Mouse (Mus musculus): ENCODE results near the gene Cdh4. TPM values are rescaled to one million over a fixed set of nuclear protein-coding genes. Genes with fewer than 3 reads are reported as not detected.

Gene Cdh4
- polyA plus RNA-seq, 2 experiments: 0.07 to 0.09 TPM

GRCm38 (mm10) chr2:179713326-179713725 is 271.1 kb downstream of the Cdh4 start:
- H3K4me1 ChIP-seq (replicated peaks; ENCODE audit: control insufficient read depth in 2 of 2, insufficient read depth in 2 of 2, low read length in 1 of 2): no peaks in the 10 kb centered on the region
- no peaks in the 10 kb centered on the region for H3K27me3 ChIP-seq (ENCODE audit: control insufficient read depth, insufficient read depth, low read length)
- no peak for TF ChIP-seq CTCF (IDR thresholded peaks at IDR 0.05; ENCODE audit: low read depth)
- TF ChIP-seq EP300 (IDR thresholded peaks at IDR 0.05; ENCODE audit: low read depth): no peak
- no peaks in the 10 kb centered on the region for H3K36me3 ChIP-seq (replicated peaks; ENCODE audit: control insufficient read depth, insufficient read depth, low read depth)
- DNase-seq (ENCODE audit: low read depth in 3 of 3, low spot score in 3 of 3) (no peak), ATAC-seq (ENCODE audit: insufficient read depth) (no peak)
- H3K27ac ChIP-seq: no peak overlapping the region
- no peak overlapping the region for H3K4me2 ChIP-seq (ENCODE audit: low read depth)
- H3K9me3 ChIP-seq (ENCODE audit: control insufficient read depth, low read length): no peaks in the 10 kb centered on the region
- 37% methylated on average over 4 of the region's 4 CpGs for WGBS (ENCODE audit: insufficient replicate concordance)
- no peak overlapping the region for H3K9ac ChIP-seq (replicated peaks)
- no peak overlapping the region for H3K4me3 ChIP-seq (ENCODE audit: insufficient read depth in 1 of 2, low read depth in 2 of 2, low read length in 2 of 2)

GRCm38 (mm10) chr2:179714145-179714544 is 271.9 kb downstream of the Cdh4 start:
- WGBS (ENCODE audit: insufficient replicate concordance): 62% methylated on average over 3 of the region's 3 CpGs
- no peak overlapping the region for H3K27ac ChIP-seq
- H3K9me3 ChIP-seq (ENCODE audit: control insufficient read depth, low read length): no peaks in the 10 kb centered on the region
- H3K4me1 ChIP-seq (replicated peaks; ENCODE audit: control insufficient read depth in 2 of 2, insufficient read depth in 2 of 2, low read length in 1 of 2): no peaks in the 10 kb centered on the region
- TF ChIP-seq CTCF (IDR thresholded peaks at IDR 0.05; ENCODE audit: low read depth) (no peak), EP300 (IDR thresholded peaks at IDR 0.05; ENCODE audit: low read depth) (no peak)
- ATAC-seq (ENCODE audit: insufficient read depth): no peak
- H3K36me3 ChIP-seq (replicated peaks; ENCODE audit: control insufficient read depth, insufficient read depth, low read depth): no peaks in the 10 kb centered on the region
- H3K4me3 ChIP-seq (ENCODE audit: insufficient read depth in 1 of 2, low read depth in 2 of 2, low read length in 2 of 2): no peak overlapping the region
- H3K4me2 ChIP-seq (ENCODE audit: low read depth): no peak overlapping the region
- H3K9ac ChIP-seq (replicated peaks): no peak overlapping the region
- H3K27me3 ChIP-seq (ENCODE audit: control insufficient read depth, insufficient read depth, low read length): no peaks in the 10 kb centered on the region
- no peak for DNase-seq (ENCODE audit: low read depth in 3 of 3, low spot score in 3 of 3)

GRCm38 (mm10) chr2:179715375-179715774 is 273.1 kb downstream of the Cdh4 start:
- H3K9me3 ChIP-seq (ENCODE audit: control insufficient read depth, low read length): no peaks in the 10 kb centered on the region
- no peaks in the 10 kb centered on the region for H3K27me3 ChIP-seq (ENCODE audit: control insufficient read depth, insufficient read depth, low read length)
- no peak for ATAC-seq (ENCODE audit: insufficient read depth)
- WGBS (ENCODE audit: insufficient replicate concordance): 87% methylated on average over 1 of the region's 1 CpGs
- H3K4me2 ChIP-seq (ENCODE audit: low read depth): no peak overlapping the region
- H3K9ac ChIP-seq (replicated peaks): no peak overlapping the region
- DNase-seq (ENCODE audit: low read depth in 3 of 3, low spot score in 3 of 3): no peak
- TF ChIP-seq CTCF (IDR thresholded peaks at IDR 0.05; ENCODE audit: low read depth) (no peak), EP300 (IDR thresholded peaks at IDR 0.05; ENCODE audit: low read depth) (no peak)
- H3K4me3 ChIP-seq (ENCODE audit: insufficient read depth in 1 of 2, low read depth in 2 of 2, low read length in 2 of 2): no peak overlapping the region
- H3K4me1 ChIP-seq (replicated peaks; ENCODE audit: control insufficient read depth in 2 of 2, insufficient read depth in 2 of 2, low read length in 1 of 2): no peaks in the 10 kb centered on the region
- H3K36me3 ChIP-seq (replicated peaks; ENCODE audit: control insufficient read depth, insufficient read depth, low read depth): no peaks in the 10 kb centered on the region
- no peak overlapping the region for H3K27ac ChIP-seq

- no peaks in the 10 kb centered on the region for H3K9me3 ChIP-seq (ENCODE audit: control insufficient read depth, low read length)
- no peak overlapping the region for H3K4me2 ChIP-seq (ENCODE audit: low read depth)
- no peak for ATAC-seq (ENCODE audit: insufficient read depth)
- no peaks in the 10 kb centered on the region for H3K4me1 ChIP-seq (replicated peaks; ENCODE audit: control insufficient read depth in 2 of 2, insufficient read depth in 2 of 2, low read length in 1 of 2)
- 40% methylated on average over 3 of the region's 3 CpGs for WGBS (ENCODE audit: insufficient replicate concordance)
- TF ChIP-seq EP300 (IDR thresholded peaks at IDR 0.05; ENCODE audit: low read depth): no peak
- TF ChIP-seq CTCF (IDR thresholded peaks at IDR 0.05; ENCODE audit: low read depth): no peak
- H3K27ac ChIP-seq: no peak overlapping the region
- no peak overlapping the region for H3K4me3 ChIP-seq (ENCODE audit: insufficient read depth in 1 of 2, low read depth in 2 of 2, low read length in 2 of 2)
- DNase-seq (ENCODE audit: low read depth in 3 of 3, low spot score in 3 of 3): no peak
- H3K36me3 ChIP-seq (replicated peaks; ENCODE audit: control insufficient read depth, insufficient read depth, low read depth): no peaks in the 10 kb centered on the region
- H3K27me3 ChIP-seq (ENCODE audit: control insufficient read depth, insufficient read depth, low read length): no peaks in the 10 kb centered on the region
- no peak overlapping the region for H3K9ac ChIP-seq (replicated peaks)
These were observed 278.1 kb downstream of the Cdh4 start for GRCm38 (mm10) chr2:179720366-179720765.

GRCm38 (mm10) chr2:179721534-179722516 is 279.6 kb downstream of the Cdh4 start:
- Histone ChIP-seq H3K27ac (no peak overlapping the region), H3K27me3 (ENCODE audit: control insufficient read depth, insufficient read depth, low read length) (no peaks in the 10 kb centered on the region), H3K4me3 (ENCODE audit: insufficient read depth in 1 of 2, low read depth in 2 of 2, low read length in 2 of 2) (no peak overlapping the region), H3K36me3 (replicated peaks; ENCODE audit: control insufficient read depth, insufficient read depth, low read depth) (no peaks in the 10 kb centered on the region), H3K9ac (replicated peaks) (no peak overlapping the region), H3K9me3 (ENCODE audit: control insufficient read depth, low read length) (no peaks in the 10 kb centered on the region), H3K4me1 (replicated peaks; ENCODE audit: control insufficient read depth in 2 of 2, insufficient read depth in 2 of 2, low read length in 1 of 2) (no peaks in the 10 kb centered on the region), H3K4me2 (ENCODE audit: low read depth) (no peak overlapping the region)
- WGBS (ENCODE audit: insufficient replicate concordance): 53% methylated on average over 18 of the region's 18 CpGs
- DNase-seq (ENCODE audit: low read depth in 3 of 3, low spot score in 3 of 3) (no peak), ATAC-seq (ENCODE audit: insufficient read depth) (no peak)
- no peak for TF ChIP-seq EP300 (IDR thresholded peaks at IDR 0.05; ENCODE audit: low read depth)
- TF ChIP-seq CTCF (IDR thresholded peaks at IDR 0.05; ENCODE audit: low read depth): no peak
